Mouse (Mus musculus) lung, postnatal 0 days (tissue): ENCODE results near the gene Vat1. TPM values are rescaled to one million over a fixed set of nuclear protein-coding genes. Genes with fewer than 3 reads are reported as not detected.
"Not testable (repeated sequence)": the region's sequence is repeated elsewhere in the genome, so short reads cannot be mapped to it uniquely, and the experiment has no call there.

Experiments
- ATAC-seq: fragments of 200-750 bp; cut with Nextera tagmentation; 2 replicates; pipeline ENCODE4 v1.8.0; 2017; ENCODE audit warnings: moderate library complexity
- DNase-seq: peaks from one replicate; pipeline ENCODE4 v3.0.0-alpha.2; 2016; ENCODE audit warnings: low spot score
- H3K27ac ChIP-seq: fragments of 300-500 bp; sonication (generic); 2 replicates; pipeline ENCODE4 v1.5.1; 2014; ENCODE audit warnings: antibody characterized with exemption, mild to moderate bottlenecking, low read length, mixed read lengths
- H3K27me3 ChIP-seq: fragments of 300-500 bp; sonication (generic); replicated peaks from 2 replicates; pipeline ENCODE4 v1.6.1; 2014; ENCODE audit warnings: low read length, mixed read lengths; ENCODE audit not compliant: insufficient read depth
- H3K36me3 ChIP-seq: fragments of 300-500 bp; sonication (generic); 2 replicates; pipeline ENCODE4 v1.6.1; 2014; ENCODE audit warnings: low read length, mixed read lengths; ENCODE audit not compliant: insufficient read depth
- H3K4me1 ChIP-seq: fragments of 300-500 bp; sonication (generic); 2 replicates; pipeline ENCODE4 v1.6.1; 2014; ENCODE audit warnings: antibody characterized with exemption, low read depth, low read length, mixed read lengths; ENCODE audit not compliant: insufficient read depth
- H3K4me2 ChIP-seq: fragments of 300-500 bp; sonication (generic); replicated peaks from 2 replicates; pipeline ENCODE4 v1.6.1; 2014; ENCODE audit warnings: low read depth, mild to moderate bottlenecking, low read length, moderate library complexity, mixed read lengths
- H3K4me3 ChIP-seq: fragments of 300-500 bp; sonication (generic); 2 replicates; pipeline ENCODE4 v1.5.1; 2014; ENCODE audit warnings: low read depth, low read length
- H3K9ac ChIP-seq: fragments of 300-500 bp; sonication (generic); replicated peaks from 2 replicates; pipeline ENCODE4 v1.6.1; 2014; ENCODE audit warnings: low read depth, mild to moderate bottlenecking
- H3K9me3 ChIP-seq: fragments of 300-500 bp; sonication (generic); 2 replicates; pipeline ENCODE4 v1.6.1; 2016; ENCODE audit warnings: low read length, mixed read lengths
- CTCF ChIP-seq: IDR thresholded peaks from 2 replicates; pipeline ENCODE4 v1.5.1; 2016; ENCODE audit warnings: antibody characterized with exemption, mild to moderate bottlenecking
- EP300 ChIP-seq: IDR thresholded peaks from 2 replicates; pipeline ENCODE4 v1.6.1; 2016; ENCODE audit warnings: antibody characterized with exemption, mild to moderate bottlenecking, control low read depth
- WGBS: fragments of 180-500 bp; shearing (Covaris S2); extraction: QIAGEN DNeasy Blood & Tissue Kit; methylation state at CpG from one replicate; pipeline ENCODE4 v1.1.7; 2014; 5-methylcytosine and 5-hydroxymethylcytosine counted together
- polyA plus RNA-seq: library from polyadenylated mRNA; unstranded; fragments of >200 nt; fragmentation: Nextera tagmentation; extraction: Ambion mirVana; gene quantifications from 2 replicates; pipeline ENCODE4 v1.2.1, GENCODE M21; 2015

Vat1 gene
- polyA plus RNA-seq, 1 experiment from 2014 or later: 88.1 TPM

DNA sequence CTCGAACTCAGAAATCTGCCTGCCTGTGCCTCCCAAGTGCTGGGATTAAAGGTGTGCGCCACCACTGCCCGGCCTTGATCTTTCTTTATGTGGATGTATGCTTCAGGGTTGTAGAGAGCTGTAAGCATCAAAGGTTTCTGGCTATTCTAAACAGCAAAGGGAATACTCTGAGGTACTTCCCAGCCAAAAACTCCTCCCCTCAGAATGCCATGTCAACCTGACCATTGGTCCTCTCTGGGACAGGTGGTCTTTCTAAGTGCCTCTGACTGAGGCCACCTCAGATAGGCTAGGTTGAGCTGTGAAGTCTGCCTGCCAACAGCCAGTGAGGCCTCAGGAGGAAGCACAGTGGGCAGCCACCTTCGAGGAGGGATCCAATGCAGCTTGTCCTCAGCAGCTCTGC, 17.1 kb downstream of the Vat1 start:
- WGBS: 66% methylated on average over 4 of the region's 4 CpGs
- DNase-seq (peak; percentile 40), ATAC-seq (peak; percentile 46)
- Histone ChIP-seq H3K36me3 (peaks cover 8% of the 10 kb centered on the region; the same call in 1 of the 2 replicates), H3K9ac (peak overlapping the region; percentile 46), H3K4me1 (peaks cover 9% of the 10 kb centered on the region; the same call in 1 of the 2 replicates), H3K4me2 (peak overlapping the region; percentile 50), H3K27ac (peak overlapping the region; percentile 91), H3K9me3 (no peaks in the 10 kb centered on the region), H3K4me3 (peak overlapping the region; percentile 52), H3K27me3 (no peaks in the 10 kb centered on the region)
- TF ChIP-seq CTCF (no peak), EP300 (no peak)

GRCm38 (mm10) chr11:101448274-101448746, 17.7 kb downstream of the Vat1 start, which contains the start of gene Ifi35:
Gene Ifi35, plus strand, starts transcription at chr11:101448407.
- H3K4me3 ChIP-seq: peak within 1 kb of the TSS; percentile 52
- H3K4me1 ChIP-seq: peaks cover 9% of the 10 kb centered on the region; the same call in 1 of the 2 replicates
- DNase-seq: peak; percentile 97
- peak within 1 kb of the TSS; percentile 91 for H3K27ac ChIP-seq
- peak within 1 kb of the TSS; percentile 46 for H3K9ac ChIP-seq
- TF ChIP-seq EP300 (peak; percentile 40; the same call in 1 of the 2 replicates), CTCF (0 out of 2 replicates have a peak, but pooled peaks have one; percentile 6)
- no peaks in the 10 kb centered on the region for H3K9me3 ChIP-seq
- H3K27me3 ChIP-seq: no peaks in the 10 kb centered on the region
- peak; percentile 93 for ATAC-seq
- peaks cover 14% of the 10 kb centered on the region; the same call in 1 of the 2 replicates for H3K36me3 ChIP-seq
- WGBS: 8% methylated on average over 10 of the region's 10 CpGs
- H3K4me2 ChIP-seq: peak within 1 kb of the TSS; percentile 50

DNA sequence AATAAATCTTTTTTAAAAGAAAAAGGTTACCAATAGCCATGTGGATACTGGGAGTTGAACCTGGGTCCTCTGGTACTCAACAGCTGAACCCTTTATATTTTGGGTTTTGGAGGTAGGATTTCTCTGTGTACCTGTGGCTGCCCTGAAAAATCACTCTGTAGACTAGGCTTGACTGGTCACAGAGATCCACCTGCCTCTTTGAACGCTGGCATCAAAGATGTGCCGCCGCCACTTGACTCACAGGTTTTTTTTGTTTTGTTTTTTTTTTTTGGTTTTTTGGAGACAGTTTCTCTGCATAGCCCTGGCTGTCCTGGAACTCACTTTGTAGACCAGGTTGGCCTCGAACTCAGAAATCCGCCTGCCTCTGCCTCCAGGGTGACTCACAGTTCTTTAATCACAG, 18.2 kb downstream of the Vat1 start:
- TF ChIP-seq EP300 (no peak), CTCF (no peak)
- Histone ChIP-seq H3K4me3 (peak overlapping the region; percentile 52; the same call in 1 of the 2 replicates), H3K4me2 (no peak overlapping the region), H3K36me3 (peaks cover 14% of the 10 kb centered on the region; the same call in 1 of the 2 replicates), H3K4me1 (peaks cover 9% of the 10 kb centered on the region; the same call in 1 of the 2 replicates), H3K9me3 (no peaks in the 10 kb centered on the region), H3K27ac (peak overlapping the region; percentile 91; the same call in 1 of the 2 replicates), H3K27me3 (no peaks in the 10 kb centered on the region), H3K9ac (no peak overlapping the region)
- 84% methylated on average over 5 of the region's 5 CpGs for WGBS
- DNase-seq: no peak
- no peak for ATAC-seq

DNA sequence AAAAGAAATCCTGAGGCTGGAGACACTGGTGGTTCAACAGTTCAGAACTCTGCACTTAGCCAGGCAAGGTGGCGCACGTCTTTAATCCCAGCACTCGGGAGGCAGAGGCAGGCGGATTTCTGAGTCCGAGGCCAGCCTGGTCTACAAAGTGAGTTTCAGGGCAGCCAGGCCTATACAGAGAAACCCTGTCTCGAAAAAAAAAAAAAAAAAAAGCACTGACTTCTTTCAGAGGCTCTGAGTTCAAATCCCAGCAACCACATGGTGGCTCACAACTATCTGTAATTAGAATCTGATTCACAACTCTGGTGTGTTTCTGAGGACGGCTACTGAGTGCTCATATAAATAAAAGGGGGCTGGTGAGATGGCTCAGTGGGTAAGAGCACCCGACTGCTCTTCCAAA, 19.2 kb downstream of the Vat1 start:
- not testable (repeated sequence) for H3K4me2 ChIP-seq, H3K4me1 ChIP-seq, DNase-seq, H3K27me3 ChIP-seq, H3K9ac ChIP-seq, H3K9me3 ChIP-seq, H3K27ac ChIP-seq, ATAC-seq, H3K4me3 ChIP-seq
- peaks cover 14% of the 10 kb centered on the region; the same call in 1 of the 2 replicates for H3K36me3 ChIP-seq
- WGBS: 89% methylated on average over 8 of the region's 8 CpGs

DNA sequence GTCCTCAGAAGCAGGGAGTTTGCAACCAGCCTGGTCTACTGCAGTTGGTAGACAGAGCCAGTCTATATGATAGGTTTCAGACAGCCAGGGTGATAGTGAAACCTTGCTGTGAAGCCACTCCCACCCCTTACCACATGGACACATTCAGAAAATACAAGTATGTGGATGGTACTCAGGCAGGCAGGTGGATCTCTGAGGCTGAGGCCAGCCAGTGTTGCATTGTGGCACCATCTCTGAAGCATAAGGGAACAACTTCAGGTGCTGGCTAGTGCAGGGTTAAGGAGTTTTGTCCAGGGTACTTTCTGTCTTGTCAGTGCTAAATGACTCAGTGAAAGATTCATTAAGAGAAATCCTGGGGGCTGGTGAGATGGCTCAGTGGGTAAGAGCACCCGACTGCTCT, 19.7 kb downstream of the Vat1 start:
- DNase-seq (no peak), ATAC-seq (no peak)
- H3K27me3 ChIP-seq: no peaks in the 10 kb centered on the region
- H3K27ac ChIP-seq: no peak overlapping the region
- no peak overlapping the region for H3K4me2 ChIP-seq
- peaks cover 14% of the 10 kb centered on the region; the same call in 1 of the 2 replicates for H3K36me3 ChIP-seq
- WGBS: 89% methylated on average over 1 of the region's 1 CpGs
- no peaks in the 10 kb centered on the region for H3K9me3 ChIP-seq
- TF ChIP-seq CTCF (no peak), EP300 (no peak)
- peaks cover 9% of the 10 kb centered on the region; the same call in 1 of the 2 replicates for H3K4me1 ChIP-seq
- H3K4me3 ChIP-seq: no peak overlapping the region
- no peak overlapping the region for H3K9ac ChIP-seq

- Histone ChIP-seq H3K4me2 (peak overlapping the region; percentile 66), H3K4me3 (peak overlapping the region; percentile 75), H3K36me3 (peaks cover 14% of the 10 kb centered on the region; the same call in 1 of the 2 replicates), H3K27me3 (no peaks in the 10 kb centered on the region), H3K4me1 (no peaks in the 10 kb centered on the region; the same call in 1 of the 2 replicates), H3K9me3 (no peaks in the 10 kb centered on the region), H3K9ac (peak overlapping the region; percentile 99), H3K27ac (peak overlapping the region; percentile 95)
- no peak for ATAC-seq
- peak; percentile 33 for DNase-seq
- TF ChIP-seq CTCF: no peak
- TF ChIP-seq EP300: no peak
- WGBS: under 1% methylated on average over 14 of the region's 14 CpGs
These were observed 23.3 kb downstream of the Vat1 start for GRCm38 (mm10) chr11:101442760-101443159.
